Mouse (Mus musculus): ENCODE measurements around the gene Bst2. TPM values are rescaled to one million over a fixed set of nuclear protein-coding genes. Genes with fewer than 3 reads are reported as not detected.
"Not testable (repeated sequence)": the region's sequence is repeated elsewhere in the genome, so short reads cannot be mapped to it uniquely, and the experiment has no call there.

The Bst2 gene
- polyA plus RNA-seq, 1 experiment from 2014 or later = 12.3 TPM

DNA sequence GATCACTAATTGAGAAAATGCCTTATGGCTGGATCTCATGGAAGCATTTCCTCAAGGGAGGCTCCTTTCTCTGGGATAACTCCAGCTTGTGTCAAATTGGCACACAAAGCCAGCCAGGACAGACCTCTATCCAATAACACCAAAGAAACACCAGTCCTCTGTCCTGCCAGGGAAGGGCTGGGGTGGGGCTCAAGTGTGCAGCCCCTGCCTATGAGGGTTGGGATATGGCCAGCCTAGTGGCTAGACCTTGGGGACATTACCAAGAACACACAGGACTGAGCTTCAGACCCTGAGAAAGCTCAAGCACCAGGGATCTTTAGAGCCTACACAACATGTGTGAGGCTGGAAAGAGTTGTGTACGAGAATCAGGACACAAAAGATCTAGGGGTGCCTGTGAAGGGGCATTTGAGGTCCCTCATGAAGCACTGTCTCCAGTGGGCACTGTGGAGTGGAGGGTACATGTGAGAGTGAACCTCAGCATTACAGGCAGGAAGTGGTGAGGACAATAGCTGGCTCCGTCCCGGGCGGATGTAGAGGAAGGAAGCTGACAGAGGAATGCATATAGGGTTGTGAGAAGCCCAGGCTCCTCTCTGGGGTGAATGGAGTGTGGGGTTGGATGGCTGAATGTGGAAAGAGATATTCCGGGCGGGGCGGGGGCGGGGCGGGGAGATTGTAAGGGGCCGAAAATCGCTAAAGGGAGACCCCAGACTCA lies 8.7 kb downstream of the Bst2 start:
- no peak overlapping the region for H3K4me3 ChIP-seq (ENCODE audit: low read length)
- peak overlapping the region; percentile 21; the same call in 1 of the 2 replicates for H3K27ac ChIP-seq (ENCODE audit: low read depth, low read length)
- ATAC-seq = 0 out of 2 replicates have a peak, but pooled peaks have one; percentile 37
- WGBS = 83% methylated on average over 11 of the region's 11 CpGs
- H3K4me1 ChIP-seq (ENCODE audit: control insufficient read depth, insufficient read depth, low read depth, low read length) = peaks cover 3% of the 10 kb centered on the region; the same call in 1 of the 2 replicates
- H3K9me3 ChIP-seq (ENCODE audit: control insufficient read depth, low read length) = no peaks in the 10 kb centered on the region
- H3K36me3 ChIP-seq (ENCODE audit: control insufficient read depth, insufficient read depth, low read length) = no peaks in the 10 kb centered on the region
- peaks cover 25% of the 10 kb centered on the region for H3K27me3 ChIP-seq (replicated peaks; ENCODE audit: control insufficient read depth, insufficient read depth, low read length)
- no peak overlapping the region for H3K9ac ChIP-seq (ENCODE audit: low read depth, low read length)
- H3K4me2 ChIP-seq (ENCODE audit: low read length) = no peak overlapping the region

GRCm38 (mm10) chr8:71527162-71527870 lies 9.9 kb downstream of the Bst2 start:
- peaks cover 3% of the 10 kb centered on the region; the same call in 1 of the 2 replicates for H3K4me1 ChIP-seq (ENCODE audit: control insufficient read depth, insufficient read depth, low read depth, low read length)
- no peak overlapping the region for H3K4me2 ChIP-seq (ENCODE audit: low read length)
- peaks cover 27% of the 10 kb centered on the region for H3K27me3 ChIP-seq (replicated peaks; ENCODE audit: control insufficient read depth, insufficient read depth, low read length)
- no peak overlapping the region for H3K4me3 ChIP-seq (ENCODE audit: low read length)
- H3K9me3 ChIP-seq (ENCODE audit: control insufficient read depth, low read length) = no peaks in the 10 kb centered on the region
- 45% methylated on average over 3 of the region's 3 CpGs for WGBS
- H3K27ac ChIP-seq (ENCODE audit: low read depth, low read length) = no peak overlapping the region
- no peak overlapping the region for H3K9ac ChIP-seq (ENCODE audit: low read depth, low read length)
- H3K36me3 ChIP-seq (ENCODE audit: control insufficient read depth, insufficient read depth, low read length) = no peaks in the 10 kb centered on the region
- no peak for ATAC-seq

DNA sequence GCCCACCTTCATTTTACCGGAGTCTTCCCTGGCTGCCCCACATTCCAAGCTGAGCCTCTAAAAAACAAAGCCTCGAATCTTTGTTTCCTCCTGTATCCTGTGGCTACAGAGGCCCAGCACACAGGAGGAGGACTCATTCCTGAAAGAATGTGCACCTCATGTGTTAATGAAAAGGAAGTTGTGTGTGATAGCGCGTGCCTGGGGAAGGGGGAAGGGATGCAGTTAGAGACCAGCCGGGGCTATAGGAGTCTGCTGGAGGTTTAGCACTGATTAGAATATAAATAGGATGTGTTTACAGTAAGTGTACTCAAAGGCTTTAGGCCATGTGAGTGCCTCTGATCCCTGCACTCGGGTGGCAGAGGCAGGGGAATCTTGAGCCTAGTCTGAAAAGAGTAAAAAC lies 11.0 kb downstream of the Bst2 start:
- no peak overlapping the region for H3K9ac ChIP-seq (ENCODE audit: low read depth, low read length)
- 11% methylated on average over 6 of the region's 6 CpGs for WGBS
- H3K4me1 ChIP-seq (ENCODE audit: control insufficient read depth, insufficient read depth, low read depth, low read length) = peaks cover 7% of the 10 kb centered on the region
- H3K9me3 ChIP-seq (ENCODE audit: control insufficient read depth, low read length) = no peaks in the 10 kb centered on the region
- no peak overlapping the region for H3K4me3 ChIP-seq (ENCODE audit: low read length)
- H3K4me2 ChIP-seq (ENCODE audit: low read length) = no peak overlapping the region
- H3K27me3 ChIP-seq (replicated peaks; ENCODE audit: control insufficient read depth, insufficient read depth, low read length) = peaks cover 27% of the 10 kb centered on the region
- H3K27ac ChIP-seq (ENCODE audit: low read depth, low read length) = no peak overlapping the region
- no peak for ATAC-seq
- H3K36me3 ChIP-seq (ENCODE audit: control insufficient read depth, insufficient read depth, low read length) = no peaks in the 10 kb centered on the region

DNA sequence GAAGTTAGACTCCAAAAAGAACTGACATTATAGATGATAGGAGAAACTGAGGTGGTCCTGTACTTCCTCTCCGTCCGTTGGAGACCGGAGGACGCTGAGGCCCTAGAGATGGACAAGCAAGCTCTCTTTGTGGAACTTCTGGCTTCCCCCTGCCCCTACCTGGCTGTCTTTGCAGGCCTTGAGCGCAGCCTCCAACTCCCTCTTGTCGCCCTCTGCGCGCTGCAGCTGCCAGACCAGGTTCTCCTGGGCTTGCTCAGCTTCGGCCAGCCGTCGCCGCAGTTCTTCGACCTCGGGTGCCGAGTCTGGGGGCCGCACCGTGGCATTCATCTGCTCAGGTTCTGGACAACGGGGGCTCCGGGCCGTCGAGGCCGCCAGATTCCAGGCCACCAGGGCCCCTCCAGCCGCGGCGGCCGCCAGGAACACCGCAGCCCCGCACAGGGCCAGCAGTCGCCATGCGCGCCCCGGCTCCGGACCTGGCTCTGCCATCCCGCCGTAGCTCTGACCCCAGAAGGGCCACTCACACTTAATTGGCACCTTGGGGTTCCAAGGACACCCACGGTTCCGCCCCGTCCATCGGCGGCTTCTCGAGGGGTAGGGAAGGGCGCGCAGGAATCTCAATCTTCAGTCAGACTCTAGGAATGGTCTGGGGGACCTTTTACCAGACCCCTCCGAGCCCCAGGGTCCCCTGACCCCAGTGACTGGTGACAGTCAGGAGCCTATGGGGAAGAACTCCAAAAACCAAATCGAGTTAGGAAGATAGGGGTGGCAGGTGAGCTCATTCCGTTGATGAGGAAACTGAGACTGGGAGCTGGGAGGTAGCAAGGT lies 11.8 kb downstream of the Bst2 start, which contains the start of gene Ccdc194:
TSS of gene Ccdc194 (minus strand) at position 486 of the 825 bp plus-strand sequence.
- H3K4me1 ChIP-seq (ENCODE audit: control insufficient read depth, insufficient read depth, low read depth, low read length) = peaks cover 7% of the 10 kb centered on the region
- no peak for ATAC-seq
- peak within 1 kb of the TSS; percentile 38 for H3K9ac ChIP-seq (ENCODE audit: low read depth, low read length)
- peaks cover 27% of the 10 kb centered on the region for H3K27me3 ChIP-seq (replicated peaks; ENCODE audit: control insufficient read depth, insufficient read depth, low read length)
- WGBS = 11% methylated on average over 45 of the region's 46 CpGs
- H3K4me3 ChIP-seq (ENCODE audit: low read length) = no peak within 1 kb of the TSS; the same call in 1 of the 2 replicates
- no peaks in the 10 kb centered on the region for H3K36me3 ChIP-seq (ENCODE audit: control insufficient read depth, insufficient read depth, low read length)
- H3K9me3 ChIP-seq (ENCODE audit: control insufficient read depth, low read length) = no peaks in the 10 kb centered on the region
- H3K4me2 ChIP-seq (ENCODE audit: low read length) = peak within 1 kb of the TSS; percentile 12; the same call in 1 of the 2 replicates
- H3K27ac ChIP-seq (ENCODE audit: low read depth, low read length) = no peak within 1 kb of the TSS

- H3K4me3 ChIP-seq (ENCODE audit: low read length) = no peak overlapping the region
- ATAC-seq = peak; percentile 88
- peaks cover 21% of the 10 kb centered on the region for H3K27me3 ChIP-seq (replicated peaks; ENCODE audit: control insufficient read depth, insufficient read depth, low read length)
- H3K9me3 ChIP-seq (ENCODE audit: control insufficient read depth, low read length) = no peaks in the 10 kb centered on the region
- no peak overlapping the region for H3K27ac ChIP-seq (ENCODE audit: low read depth, low read length)
- no peaks in the 10 kb centered on the region for H3K36me3 ChIP-seq (ENCODE audit: control insufficient read depth, insufficient read depth, low read length)
- peak overlapping the region; percentile 41 for H3K4me2 ChIP-seq (ENCODE audit: low read length)
- no peak overlapping the region; the same call in 1 of the 2 replicates for H3K9ac ChIP-seq (ENCODE audit: low read depth, low read length)
- H3K4me1 ChIP-seq (ENCODE audit: control insufficient read depth, insufficient read depth, low read depth, low read length) = peaks cover 5% of the 10 kb centered on the region
- 3% methylated on average over 17 of the region's 17 CpGs for WGBS
Observed at GRCm38 (mm10) chr8:71521634-71522033, 15.6 kb downstream of the Bst2 start.

- H3K27me3 ChIP-seq (replicated peaks; ENCODE audit: control insufficient read depth, insufficient read depth, low read length); H3K9me3 ChIP-seq (ENCODE audit: control insufficient read depth, low read length); H3K4me1 ChIP-seq (ENCODE audit: control insufficient read depth, insufficient read depth, low read depth, low read length); H3K4me2 ChIP-seq (ENCODE audit: low read length); H3K27ac ChIP-seq (ENCODE audit: low read depth, low read length); ATAC-seq; H3K36me3 ChIP-seq (ENCODE audit: control insufficient read depth, insufficient read depth, low read length); H3K4me3 ChIP-seq (ENCODE audit: low read length); H3K9ac ChIP-seq (ENCODE audit: low read depth, low read length): not testable (repeated sequence)
- 38% methylated on average over 9 of the region's 10 CpGs for WGBS
Observed at GRCm38 (mm10) chr8:71519037-71519825, 18.0 kb downstream of the Bst2 start.

- WGBS = 9% methylated on average over 6 of the region's 6 CpGs
- Histone ChIP-seq H3K9me3 (ENCODE audit: control insufficient read depth, low read length) (no peaks in the 10 kb centered on the region), H3K4me3 (ENCODE audit: low read length) (no peak overlapping the region), H3K4me2 (ENCODE audit: low read length) (no peak overlapping the region), H3K27me3 (replicated peaks; ENCODE audit: control insufficient read depth, insufficient read depth, low read length) (no peaks in the 10 kb centered on the region), H3K27ac (ENCODE audit: low read depth, low read length) (no peak overlapping the region), H3K9ac (ENCODE audit: low read depth, low read length) (no peak overlapping the region), H3K4me1 (ENCODE audit: control insufficient read depth, insufficient read depth, low read depth, low read length) (peaks cover 5% of the 10 kb centered on the region), H3K36me3 (ENCODE audit: control insufficient read depth, insufficient read depth, low read length) (no peaks in the 10 kb centered on the region)
- ATAC-seq = no peak
Observed at GRCm38 (mm10) chr8:71516786-71517185, 20.5 kb downstream of the Bst2 start.

- Histone ChIP-seq H3K9me3 (ENCODE audit: control insufficient read depth, low read length) (no peaks in the 10 kb centered on the region), H3K4me1 (ENCODE audit: control insufficient read depth, insufficient read depth, low read depth, low read length) (no peaks in the 10 kb centered on the region), H3K4me3 (ENCODE audit: low read length) (no peak overlapping the region), H3K27me3 (replicated peaks; ENCODE audit: control insufficient read depth, insufficient read depth, low read length) (no peaks in the 10 kb centered on the region; the same call in 1 of the 2 replicates), H3K27ac (ENCODE audit: low read depth, low read length) (no peak overlapping the region), H3K9ac (ENCODE audit: low read depth, low read length) (no peak overlapping the region), H3K4me2 (ENCODE audit: low read length) (no peak overlapping the region), H3K36me3 (ENCODE audit: control insufficient read depth, insufficient read depth, low read length) (no peaks in the 10 kb centered on the region)
- 66% methylated on average over 5 of the region's 5 CpGs for WGBS
- ATAC-seq = no peak
Observed at GRCm38 (mm10) chr8:71515043-71515442, 22.2 kb downstream of the Bst2 start.

All from hindbrain, embryonic 16.5 days (tissue).